Mouse (Mus musculus): ENCODE data around the gene Arhgap19.

The Arhgap19 gene

GRCm38 (mm10) chr19:41832501-41833201 is 30.8 kb upstream of the Arhgap19 start:
- intact Hi-C loops (cut with DNase I), result no loop called here

DNA sequence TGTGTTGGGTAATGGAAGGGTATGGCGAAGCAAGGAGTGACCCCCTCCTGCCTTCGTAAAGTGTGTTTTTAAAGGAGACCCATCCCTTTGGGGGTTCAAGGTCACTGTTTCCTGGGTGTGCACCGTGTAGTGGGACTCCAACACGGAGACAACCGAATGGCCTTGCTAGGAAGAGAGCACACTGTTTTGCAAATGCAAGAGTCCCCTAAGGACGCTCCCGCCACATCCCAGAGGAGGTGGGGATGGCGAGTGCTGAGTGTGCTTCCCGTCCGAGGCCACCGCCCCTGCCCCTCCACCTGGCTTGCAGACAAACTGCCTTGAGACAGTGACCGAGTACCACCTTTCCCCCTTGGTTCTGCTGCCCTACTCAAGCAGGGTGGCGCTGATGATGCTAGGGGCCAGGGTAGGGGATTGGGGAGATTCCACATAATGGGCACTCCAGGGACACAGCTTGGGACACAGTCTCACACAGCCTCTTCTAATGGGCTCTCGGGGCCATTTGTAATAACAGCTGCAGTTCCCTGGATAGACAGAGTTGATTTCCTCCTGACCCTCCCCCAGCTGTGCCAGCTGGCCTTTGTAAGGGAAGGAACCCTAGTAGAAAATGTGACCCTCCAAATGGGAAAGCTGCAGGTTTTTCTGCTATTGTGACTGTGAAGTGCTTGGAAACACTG is 30.0 kb upstream of the Arhgap19 start:
- intact Hi-C loops (cut with DNase I), result no loop called here

- intact Hi-C loops (cut with DNase I), result no loop called here
Observed at GRCm38 (mm10) chr19:41831101-41831570, 29.3 kb upstream of the Arhgap19 start.

DNA sequence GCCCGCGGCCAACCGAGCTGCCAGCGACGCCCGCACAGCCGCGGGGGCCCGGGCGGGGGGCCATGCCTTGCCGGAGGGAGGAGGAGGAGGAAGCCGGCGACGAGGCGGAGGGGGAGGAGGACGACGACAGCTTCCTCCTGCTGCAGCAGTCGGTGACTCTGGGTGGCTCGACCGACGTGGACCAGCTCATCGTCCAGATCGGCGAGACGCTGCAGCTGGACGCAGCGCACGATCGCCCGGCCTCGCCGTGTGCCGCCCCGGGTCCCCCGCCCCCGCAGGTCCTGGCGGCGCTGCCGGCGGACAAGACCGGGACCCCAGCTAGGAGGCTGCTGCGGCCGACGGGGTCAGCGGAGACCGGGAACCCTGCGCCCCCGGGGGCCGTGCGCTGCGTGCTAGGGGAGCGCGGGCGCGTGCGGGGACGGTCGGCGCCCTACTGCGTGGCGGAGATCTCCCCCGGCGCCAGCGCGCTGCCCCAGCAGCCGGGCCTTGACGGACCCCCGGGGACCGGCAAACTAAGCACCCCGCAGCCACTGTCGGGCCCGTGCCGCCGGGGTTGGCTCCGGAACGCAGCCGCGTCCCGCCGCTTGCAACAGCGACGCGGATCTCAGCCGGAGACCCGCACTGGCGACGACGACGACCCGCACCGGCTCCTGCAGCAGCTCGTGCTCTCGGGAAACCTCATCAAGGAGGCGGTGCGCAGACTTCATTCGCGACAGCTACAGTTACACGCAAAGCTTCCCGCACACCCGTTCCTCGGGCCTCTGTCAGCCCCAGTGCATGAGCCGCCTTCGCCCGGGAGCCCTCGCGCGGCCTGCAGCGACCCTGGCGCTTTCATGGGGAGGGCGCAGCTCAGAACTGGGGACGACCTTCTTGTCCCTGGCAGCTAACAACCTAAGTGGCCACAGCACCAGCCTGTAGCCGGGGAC is 28.5 kb upstream of the Arhgap19 start:
- intact Hi-C loops (cut with DNase I), result no loop called here

DNA sequence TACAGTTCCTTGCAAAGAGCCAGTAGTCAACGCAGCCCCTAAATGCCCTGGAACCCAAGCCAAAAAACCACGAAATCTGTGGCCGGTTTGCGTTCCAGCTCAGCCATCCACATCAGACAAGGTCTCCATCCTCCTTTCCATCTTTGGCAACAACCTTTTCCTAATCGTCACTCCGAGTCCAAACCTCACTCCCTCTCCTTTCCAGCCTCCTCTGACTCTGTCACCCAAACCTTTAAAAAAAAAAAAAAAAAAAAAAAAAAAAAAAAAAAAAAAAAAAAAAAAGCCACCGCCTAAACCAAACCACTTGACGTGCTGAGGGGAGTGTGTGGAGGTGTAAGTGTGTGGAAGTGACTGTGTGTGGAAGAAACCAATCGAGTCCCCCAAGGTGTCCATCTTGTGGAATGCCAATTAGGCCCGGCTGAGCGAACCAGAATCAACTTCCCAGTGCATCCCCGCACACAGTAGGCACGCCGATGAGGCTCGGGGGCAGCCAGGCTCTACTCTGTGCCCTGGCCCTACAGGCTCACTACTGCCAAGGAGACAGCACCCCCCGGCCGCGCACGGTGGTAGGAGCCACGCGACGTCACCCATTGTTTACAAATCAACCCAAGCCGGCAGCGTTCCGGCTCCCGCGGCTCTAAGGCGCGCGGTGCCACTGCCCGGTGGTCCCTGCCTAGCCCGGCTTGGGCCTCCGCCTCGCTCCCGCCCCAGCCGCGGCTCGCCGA is 27.7 kb upstream of the Arhgap19 start, which contains the start of gene Frat1:
Frat1 (plus strand) TSS at position 590 of the 725 bp plus-strand sequence.
- intact Hi-C loops (cut with DNase I), result no loop called here

DNA sequence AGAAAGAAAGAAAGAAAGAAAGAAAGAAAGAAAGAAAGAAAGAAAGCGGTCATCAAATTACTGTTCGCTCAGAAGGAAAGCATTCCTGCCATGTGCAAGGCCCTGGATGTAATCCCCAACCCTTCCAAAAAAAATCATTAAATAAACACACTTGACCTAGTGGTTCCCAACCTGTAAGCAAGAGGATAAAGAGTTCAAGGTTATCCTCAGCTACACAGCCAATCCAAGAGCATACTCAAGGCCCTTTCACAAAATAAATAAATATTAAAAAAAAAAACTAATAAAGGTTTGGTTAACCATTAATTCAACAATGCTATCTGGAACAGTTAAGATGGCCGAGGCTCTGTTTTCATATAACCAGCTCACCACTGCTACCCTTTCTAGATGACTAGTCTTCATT is 27.1 kb upstream of the Arhgap19 start:
- intact Hi-C loops (cut with DNase I), result no loop called here

DNA sequence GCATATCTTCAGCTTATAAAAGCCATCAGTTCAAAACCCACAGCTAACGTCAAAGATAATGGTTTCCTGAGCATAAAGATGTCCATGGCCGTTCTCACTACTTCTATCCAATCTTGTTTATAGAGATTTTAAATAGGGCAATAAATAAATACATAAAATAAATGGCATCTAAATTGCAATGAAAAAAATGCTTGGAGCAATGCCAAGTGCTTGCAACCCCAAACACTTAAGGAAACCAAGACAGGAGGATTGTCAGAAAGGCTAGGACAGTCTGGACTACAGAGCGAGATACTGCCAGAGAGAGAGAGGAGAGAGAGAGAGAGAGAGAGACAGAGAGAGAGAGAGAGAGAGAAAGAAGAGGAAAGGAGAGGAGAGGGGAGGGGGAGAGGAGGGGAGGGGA is 24.7 kb upstream of the Arhgap19 start:
- intact Hi-C loops (cut with DNase I), result no loop called here

GRCm38 (mm10) chr19:41824950-41825349 is 23.1 kb upstream of the Arhgap19 start:
- intact Hi-C loops (cut with DNase I), result no loop called here

DNA sequence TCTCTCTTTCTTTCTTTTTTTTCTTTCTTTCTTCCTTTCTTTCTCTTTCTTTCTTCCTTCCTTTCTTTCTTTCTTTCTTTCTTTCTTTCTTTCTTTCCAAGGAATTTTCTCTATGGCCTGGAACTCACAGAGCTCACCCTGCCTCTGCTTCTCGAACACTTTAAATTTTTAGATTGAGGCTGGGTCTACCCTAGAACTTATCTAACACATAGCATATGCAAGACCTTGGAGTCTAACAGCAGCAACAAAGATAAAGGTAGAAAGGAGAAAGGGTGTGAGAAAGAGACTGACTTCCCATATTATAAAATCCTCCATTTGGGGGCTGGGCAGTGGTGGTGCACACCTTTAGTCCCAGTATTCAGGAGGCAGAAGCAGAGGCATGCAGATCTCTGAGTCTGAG is 20.7 kb upstream of the Arhgap19 start:
- intact Hi-C loops (cut with DNase I), result no loop called here

GRCm38 (mm10) chr19:41821436-41821835 is 19.6 kb upstream of the Arhgap19 start:
- intact Hi-C loops (cut with DNase I), result no loop called here

DNA sequence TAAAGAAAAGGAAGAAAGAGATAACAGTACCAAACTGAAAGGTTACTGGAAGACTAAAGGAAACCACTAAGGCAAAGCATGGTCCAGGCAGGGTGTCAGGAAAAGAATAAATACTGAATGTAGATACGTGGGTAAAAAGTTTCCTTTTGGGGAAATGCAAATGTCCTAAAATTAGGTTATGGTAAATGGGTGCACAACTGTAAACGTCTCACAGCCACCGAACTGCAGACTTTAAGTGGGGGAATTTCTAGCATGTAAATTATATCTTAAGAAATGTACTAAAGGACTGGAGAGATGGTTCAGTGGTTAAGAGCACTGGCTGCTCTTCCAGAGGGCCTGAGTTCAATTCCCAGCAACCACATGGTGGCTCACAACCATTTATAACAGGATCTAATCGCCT is 16.9 kb upstream of the Arhgap19 start:
- intact Hi-C loops (cut with DNase I), result no loop called here

GRCm38 (mm10) chr19:41817325-41817724 is 15.5 kb upstream of the Arhgap19 start:
- intact Hi-C loops (cut with DNase I), result no loop called here

DNA sequence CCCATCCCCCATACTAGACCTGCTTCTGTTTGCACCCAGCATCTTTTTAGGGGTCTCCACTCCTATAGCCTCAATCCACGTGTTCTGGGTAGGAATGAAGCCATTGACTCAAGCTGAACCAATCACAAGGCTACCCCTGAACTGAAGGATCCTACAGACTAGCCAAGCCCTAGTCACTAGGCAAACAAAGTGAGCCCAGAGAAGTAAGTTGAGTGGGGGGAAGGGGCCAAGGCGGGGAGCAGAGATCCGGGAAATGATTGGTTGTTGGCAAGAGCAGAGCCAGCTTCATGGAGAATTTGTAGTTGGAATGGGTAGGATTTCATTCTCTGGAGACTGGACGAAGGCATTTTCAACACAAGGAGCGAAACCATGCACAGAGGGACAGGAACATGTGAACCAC is 15.1 kb upstream of the Arhgap19 start:
- intact Hi-C loops (cut with DNase I), result no loop called here

GRCm38 (mm10) chr19:41816410-41816809 is 14.6 kb upstream of the Arhgap19 start:
- intact Hi-C loops (cut with DNase I), result no loop called here

DNA sequence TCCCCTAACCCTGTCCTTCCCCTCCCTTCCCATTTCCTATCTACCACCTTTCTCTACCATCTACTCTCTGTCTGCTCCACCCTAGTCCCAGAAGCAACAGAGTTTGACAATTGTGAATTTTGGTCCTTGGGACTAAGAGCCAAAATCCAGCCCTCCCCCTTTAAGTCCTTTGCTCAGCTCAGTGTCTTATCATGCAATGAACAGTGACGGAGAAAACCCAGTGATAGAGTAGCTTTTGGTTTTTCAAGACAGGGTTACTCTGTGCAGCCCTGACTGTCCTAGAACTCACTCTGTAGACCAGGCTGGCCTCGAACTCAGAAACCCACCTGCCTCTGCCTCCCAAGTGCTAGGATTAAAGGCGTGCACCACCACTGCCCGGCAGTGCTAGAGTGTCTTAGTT is 11.5 kb upstream of the Arhgap19 start:
- intact Hi-C loops (cut with DNase I), result no loop called here

- intact Hi-C loops (cut with DNase I), result no loop called here
Observed at GRCm38 (mm10) chr19:41812525-41812924, 10.7 kb upstream of the Arhgap19 start.

GRCm38 (mm10) chr19:41810074-41810473 is 8.2 kb upstream of the Arhgap19 start:
- intact Hi-C loops (cut with DNase I), result no loop called here

DNA sequence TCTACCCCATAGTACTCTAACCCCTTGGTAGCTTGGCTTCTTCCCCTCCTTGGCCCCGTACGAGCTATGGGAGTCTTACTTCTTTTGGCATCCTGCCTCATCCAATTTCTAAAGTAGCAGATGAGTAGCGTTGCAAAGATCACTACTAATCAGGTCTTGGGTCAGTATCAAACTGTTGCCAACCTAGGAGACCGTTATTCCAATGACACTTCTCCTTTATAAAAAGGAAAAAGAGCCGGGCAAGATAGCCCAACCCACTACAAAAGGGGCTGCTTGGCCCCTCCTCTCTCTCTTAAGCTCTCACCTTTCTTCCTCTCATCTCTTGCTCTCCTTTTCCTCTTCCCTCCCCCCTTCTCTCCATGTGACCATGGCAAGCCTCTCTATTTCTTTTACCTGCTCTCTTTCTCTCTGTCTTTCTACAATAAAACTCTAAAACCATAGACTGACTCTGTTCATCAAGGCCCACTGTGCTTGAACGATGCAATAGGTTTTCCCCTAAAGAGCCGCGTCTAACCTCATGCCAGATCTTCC is 6.3 kb upstream of the Arhgap19 start:
- intact Hi-C loops (cut with DNase I), result no loop called here

DNA sequence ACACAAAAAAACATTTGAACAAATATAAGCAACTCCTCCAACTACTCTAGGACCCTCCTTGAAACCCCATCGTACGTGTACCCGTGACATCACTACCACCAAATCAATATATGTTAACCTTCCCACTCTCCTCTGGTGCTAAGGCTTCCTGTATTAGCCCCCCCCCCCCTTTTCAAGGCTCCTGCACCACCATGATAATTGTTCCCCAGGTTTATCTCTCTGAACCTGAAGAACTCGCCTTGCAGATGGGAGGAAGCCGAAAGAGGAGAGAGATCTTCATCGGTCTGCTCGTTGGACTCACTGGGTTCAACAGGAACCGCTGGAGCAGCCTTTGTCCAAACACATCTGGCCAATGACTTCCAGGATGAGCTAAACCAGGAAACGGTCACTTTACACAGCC is 5.7 kb upstream of the Arhgap19 start:
- intact Hi-C loops (cut with DNase I), result no loop called here

DNA sequence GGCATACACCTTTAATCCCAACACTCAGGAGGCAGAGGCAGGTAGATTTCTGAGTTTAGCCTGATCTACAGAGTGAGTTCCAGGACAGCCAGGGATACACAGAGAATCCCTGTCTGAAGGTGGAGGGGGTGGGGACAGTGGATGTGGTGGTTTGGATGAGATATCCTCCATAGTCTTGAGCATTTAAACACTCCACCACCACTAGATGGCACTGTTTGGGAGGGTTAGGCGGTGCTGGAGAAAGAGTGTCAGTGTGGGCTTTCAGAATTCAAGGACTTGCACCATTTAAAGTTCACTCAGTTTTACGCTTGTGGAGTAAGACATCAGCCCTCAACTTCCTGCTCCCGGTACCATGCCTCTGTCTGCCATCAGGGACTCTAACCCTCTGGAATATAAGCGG is 4.0 kb upstream of the Arhgap19 start:
- intact Hi-C loops (cut with DNase I), result no loop called here

DNA sequence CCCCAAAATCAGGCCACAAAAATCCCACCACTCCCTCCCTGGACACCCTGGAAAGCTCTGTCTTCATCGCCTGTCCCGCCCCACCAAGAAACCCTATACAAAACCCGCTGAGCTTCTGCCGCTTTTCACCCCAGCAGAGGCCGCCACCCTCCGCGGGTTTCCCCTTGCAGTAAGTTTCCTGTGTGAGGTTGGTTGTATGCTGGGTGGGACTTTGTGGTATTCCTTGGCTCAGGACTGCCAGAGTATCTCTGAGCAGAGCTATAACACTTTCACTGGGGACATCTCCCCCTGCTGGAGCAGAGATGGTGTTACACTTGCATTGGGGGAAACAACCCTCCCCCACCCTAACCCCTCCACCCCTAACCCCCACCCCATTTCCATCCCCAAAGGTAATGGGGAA is 1.5 kb upstream of the Arhgap19 start:
- intact Hi-C loops (cut with DNase I), result loop anchor here (5.0 kb wide), 1 partner anchor 44 kb away; the partner anchor contains the start of gene Frat2
